Mouse (Mus musculus) brown adipose tissue, adult 24 weeks (tissue): ENCODE results near the gene Mical2. TPM values are rescaled to one million over a fixed set of nuclear protein-coding genes. Genes with fewer than 3 reads are reported as not detected.

ENCODE experiments used
- H3K27ac ChIP-seq: fragments of 200-500 bp; replicated peaks from 2 replicates; pipeline ENCODE4 v1.5.1; 2012; ENCODE audit warnings: low read depth, mild to moderate bottlenecking, low read length
- H3K4me1 ChIP-seq: fragments of 200-500 bp; 2 replicates; pipeline ENCODE4 v1.6.1; 2012; ENCODE audit warnings: low read length, mixed read lengths; ENCODE audit not compliant: control insufficient read depth, insufficient read depth, insufficient read length
- H3K4me3 ChIP-seq: fragments of 200-500 bp; 2 replicates; pipeline ENCODE4 v1.5.1; 2012; ENCODE audit warnings: low read depth, mild to moderate bottlenecking, low read length, moderate library complexity; ENCODE audit not compliant: insufficient read depth
- polyA plus RNA-seq: library from polyadenylated mRNA; stranded (reverse); fragments of >200 nt; gene quantifications from 2 replicates; pipeline ENCODE4 v1.2.4, GENCODE M21; 2012; ENCODE audit not compliant: missing spikeins, insufficient read depth, insufficient read length

The Mical2 gene
- polyA plus RNA-seq, 1 experiment, result 18.7 TPM

GRCm38 (mm10) chr7:112351541-112351940 is 125.9 kb downstream of the Mical2 start:
- Histone ChIP-seq H3K27ac (no peak overlapping the region), H3K4me3 (no peak overlapping the region), H3K4me1 (peaks cover 5% of the 10 kb centered on the region)

- Histone ChIP-seq H3K4me3 (no peak overlapping the region), H3K4me1 (peaks cover 5% of the 10 kb centered on the region), H3K27ac (0 out of 2 replicates have a peak overlapping the region, but pooled peaks have one; percentile 27)
Observed at GRCm38 (mm10) chr7:112352005-112352404, 126.3 kb downstream of the Mical2 start.

GRCm38 (mm10) chr7:112353011-112353410 is 127.4 kb downstream of the Mical2 start:
- Histone ChIP-seq H3K4me3 (no peak overlapping the region), H3K27ac (peak overlapping the region; percentile 57), H3K4me1 (peaks cover 5% of the 10 kb centered on the region)

- Histone ChIP-seq H3K4me1 (peaks cover 5% of the 10 kb centered on the region), H3K27ac (peak overlapping the region; percentile 64; the same call in 1 of the 2 replicates), H3K4me3 (no peak overlapping the region)
Observed at GRCm38 (mm10) chr7:112353939-112354338, 128.3 kb downstream of the Mical2 start.

GRCm38 (mm10) chr7:112354503-112354951 is 128.9 kb downstream of the Mical2 start:
- peaks cover 5% of the 10 kb centered on the region for H3K4me1 ChIP-seq
- no peak overlapping the region for H3K27ac ChIP-seq

GRCm38 (mm10) chr7:112359594-112359993 is 133.9 kb downstream of the Mical2 start:
- H3K4me1 ChIP-seq, result no peaks in the 10 kb centered on the region
- H3K4me3 ChIP-seq, result no peak overlapping the region
- no peak overlapping the region for H3K27ac ChIP-seq

More at GRCm38 (mm10) chr7:112354503-112354951, 128.9 kb downstream of the Mical2 start:
- H3K4me3 ChIP-seq, result no peak overlapping the region

- no peak overlapping the region for H3K4me3 ChIP-seq
- no peak overlapping the region for H3K27ac ChIP-seq
- H3K4me1 ChIP-seq, result no peaks in the 10 kb centered on the region
Observed at GRCm38 (mm10) chr7:112362574-112363200, 137.0 kb downstream of the Mical2 start.

GRCm38 (mm10) chr7:112365864-112366263 is 140.2 kb downstream of the Mical2 start:
- Histone ChIP-seq H3K4me1 (no peaks in the 10 kb centered on the region), H3K4me3 (no peak overlapping the region), H3K27ac (no peak overlapping the region)

- no peaks in the 10 kb centered on the region for H3K4me1 ChIP-seq
- no peak overlapping the region for H3K4me3 ChIP-seq
- H3K27ac ChIP-seq, result no peak overlapping the region
Observed at GRCm38 (mm10) chr7:112369046-112369445, 143.4 kb downstream of the Mical2 start.

GRCm38 (mm10) chr7:112369977-112370376 is 144.3 kb downstream of the Mical2 start:
- H3K4me1 ChIP-seq, result no peaks in the 10 kb centered on the region
- no peak overlapping the region for H3K4me3 ChIP-seq
- H3K27ac ChIP-seq, result no peak overlapping the region

- no peaks in the 10 kb centered on the region for H3K4me1 ChIP-seq
- no peak overlapping the region for H3K27ac ChIP-seq
- no peak overlapping the region for H3K4me3 ChIP-seq
Observed at GRCm38 (mm10) chr7:112371387-112371786, 145.7 kb downstream of the Mical2 start.

GRCm38 (mm10) chr7:112374035-112374434 is 148.4 kb downstream of the Mical2 start:
- Histone ChIP-seq H3K4me3 (no peak overlapping the region), H3K4me1 (no peaks in the 10 kb centered on the region), H3K27ac (no peak overlapping the region)

GRCm38 (mm10) chr7:112375062-112375461 is 149.4 kb downstream of the Mical2 start:
- Histone ChIP-seq H3K4me3 (no peak overlapping the region), H3K4me1 (no peaks in the 10 kb centered on the region), H3K27ac (no peak overlapping the region)

GRCm38 (mm10) chr7:112375900-112376299 is 150.2 kb downstream of the Mical2 start:
- H3K4me1 ChIP-seq, result no peaks in the 10 kb centered on the region
- no peak overlapping the region for H3K4me3 ChIP-seq
- H3K27ac ChIP-seq, result peak overlapping the region; percentile 47

- Histone ChIP-seq H3K27ac (peak overlapping the region; percentile 47; the same call in 1 of the 2 replicates), H3K4me3 (no peak overlapping the region), H3K4me1 (no peaks in the 10 kb centered on the region)
Observed at GRCm38 (mm10) chr7:112376611-112377010, 151.0 kb downstream of the Mical2 start.

GRCm38 (mm10) chr7:112377314-112377713 is 151.7 kb downstream of the Mical2 start:
- Histone ChIP-seq H3K27ac (no peak overlapping the region), H3K4me3 (no peak overlapping the region), H3K4me1 (no peaks in the 10 kb centered on the region)
